ENCODE assay signal across 15 mouse cellular contexts in the genomic region with DNA sequence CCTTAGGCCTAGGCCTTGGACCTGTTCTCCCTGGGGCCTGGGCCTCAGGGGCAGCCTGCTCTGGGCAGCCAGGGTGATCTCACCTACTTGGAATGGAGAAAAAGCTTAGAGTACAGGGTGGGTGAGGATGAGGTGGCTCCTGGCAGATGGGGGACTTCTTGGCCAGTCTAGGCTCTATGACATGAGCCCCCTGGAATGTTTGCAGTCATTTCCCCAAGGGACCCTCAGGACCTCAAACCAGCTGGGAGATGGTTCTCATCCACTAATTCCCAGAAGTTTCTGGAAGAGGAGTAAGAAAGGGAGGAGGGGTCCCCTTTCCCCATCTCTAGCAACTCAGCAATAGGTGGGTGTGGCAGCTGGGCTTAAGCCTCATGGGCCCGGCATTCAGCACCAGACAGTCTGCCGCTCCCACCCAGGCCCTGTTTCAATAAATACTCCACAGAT. TPM values are rescaled to one million over a fixed set of nuclear protein-coding genes. Genes with fewer than 3 reads are reported as not detected.
DNase-seq lines count a peak whose midpoint lies in the region; ATAC-seq and TF ChIP-seq lines count a peak whose summit lies in the region.
"Had no signal": no experiment of that assay in that cellular context is flagged by ENCODE, and none has a peak within 500 bp of the region (broad histone marks: within the 10 kb centered on the region; RNA-seq: fewer than 3 reads in every experiment).

No protein-coding gene starts in this region.

- peak; percentile 53 for DNase-seq in gastrocnemius, adult 2 months
- DNase-seq in gastrocnemius, postnatal 10 days = no peak
- peak; percentile 95 for DNase-seq in 3T3-L1 (ENCODE audit: low read depth, low spot score)
- DNase-seq in heart, embryonic 10.5 days (ENCODE audit: low spot score) = peak; percentile 79
- no peak for DNase-seq in layer of hippocampus, adult 9-10 months (ENCODE audit: low spot score)
- no peak for DNase-seq in hindbrain, postnatal 0 days (ENCODE audit: low spot score)
- DNase-seq: adrenal gland, postnatal 10 days; B cell, adult 2 months; embryo, embryonic 11 days; kidney, postnatal 25 days; spleen, adult 18-20 months had no signal

- H3K4me3 ChIP-seq in gastrocnemius, adult 2 months = no peak overlapping the region
- no peak overlapping the region for H3K4me3 ChIP-seq in heart, embryonic 10.5 days
- H3K4me3 ChIP-seq in intestine, embryonic 16.5 days (ENCODE audit: low read length) = no peak overlapping the region
- H3K4me3 ChIP-seq in hindbrain, postnatal 0 days (ENCODE audit: low read length) = no peak overlapping the region
- H3K4me3 ChIP-seq: hindbrain, embryonic 10.5 days; midbrain, embryonic 15.5 days had no signal

- peak; percentile 48 for ATAC-seq in intestine, embryonic 16.5 days
- ATAC-seq in erythroid progenitor cell, adult 5-6 weeks (replicated peaks; ENCODE audit: low FRiP score, poor library complexity, severe bottlenecking) = no peak
- no peak for ATAC-seq in hindbrain, postnatal 0 days
- ATAC-seq: midbrain, embryonic 15.5 days had no signal

- no peak for TF ChIP-seq CTCF in gastrocnemius, adult 2 months (IDR thresholded peaks at IDR 0.05)
- TF ChIP-seq CTCF in hindbrain, postnatal 0 days (IDR thresholded peaks at IDR 0.05; ENCODE audit: low read depth) = no peak

- no peak overlapping the region for H3K4me2 ChIP-seq in intestine, embryonic 16.5 days (ENCODE audit: low read depth, low read length)
- no peak overlapping the region for H3K4me2 ChIP-seq in hindbrain, postnatal 0 days (ENCODE audit: low read depth, low read length)
- H3K4me2 ChIP-seq: midbrain, embryonic 15.5 days had no signal

- no peaks in the 10 kb centered on the region for H3K36me3 ChIP-seq in heart, embryonic 10.5 days
- no peaks in the 10 kb centered on the region for H3K36me3 ChIP-seq in intestine, embryonic 16.5 days (ENCODE audit: control insufficient read depth, insufficient read depth, low read length)
- H3K36me3 ChIP-seq in hindbrain, postnatal 0 days (ENCODE audit: insufficient read depth, low read length) = no peaks in the 10 kb centered on the region
- H3K36me3 ChIP-seq: hindbrain, embryonic 10.5 days; midbrain, embryonic 15.5 days had no signal

- H3K4me1 ChIP-seq in heart, embryonic 10.5 days = peaks cover 72% of the 10 kb centered on the region
- H3K4me1 ChIP-seq in intestine, embryonic 16.5 days (ENCODE audit: control insufficient read depth, insufficient read depth, low read length) = peaks cover 36% of the 10 kb centered on the region
- peaks cover 10% of the 10 kb centered on the region for H3K4me1 ChIP-seq in hindbrain, postnatal 0 days (ENCODE audit: insufficient read depth, low read length)

- H3K9me3 ChIP-seq in heart, embryonic 10.5 days = no peaks in the 10 kb centered on the region
- no peaks in the 10 kb centered on the region for H3K9me3 ChIP-seq in intestine, embryonic 16.5 days (ENCODE audit: control insufficient read depth, low read length)
- no peaks in the 10 kb centered on the region for H3K9me3 ChIP-seq in hindbrain, postnatal 0 days (ENCODE audit: low read length)
- H3K9me3 ChIP-seq: hindbrain, embryonic 10.5 days; midbrain, embryonic 15.5 days had no signal

- H3K27ac ChIP-seq in gastrocnemius, adult 2 months = peak overlapping the region; percentile 43
- peak overlapping the region; percentile 74 for H3K27ac ChIP-seq in heart, embryonic 10.5 days
- peak overlapping the region; percentile 30 for H3K27ac ChIP-seq in intestine, embryonic 16.5 days (ENCODE audit: low read length)
- no peak overlapping the region for H3K27ac ChIP-seq in hindbrain, postnatal 0 days
- H3K27ac ChIP-seq: hindbrain, embryonic 10.5 days; midbrain, embryonic 15.5 days had no signal

- 40% methylated on average over 2 of the region's 2 CpGs for WGBS in heart, embryonic 10.5 days
- WGBS in intestine, embryonic 16.5 days = 37% methylated on average over 2 of the region's 2 CpGs
- 52% methylated on average over 2 of the region's 2 CpGs for WGBS in hindbrain, postnatal 0 days

- no peaks in the 10 kb centered on the region for H3K27me3 ChIP-seq in heart, embryonic 10.5 days (ENCODE audit: insufficient read depth, poor library complexity, severe bottlenecking)
- H3K27me3 ChIP-seq in intestine, embryonic 16.5 days (replicated peaks; ENCODE audit: control insufficient read depth, insufficient read depth, low read length) = no peaks in the 10 kb centered on the region
- H3K27me3 ChIP-seq in hindbrain, postnatal 0 days (ENCODE audit: insufficient read depth, low read length) = no peaks in the 10 kb centered on the region
- H3K27me3 ChIP-seq: midbrain, embryonic 15.5 days had no signal

- intact Hi-C loops in gastrocnemius, adult 2 months (cut with DNase I) = no loop called here

- H3K9ac ChIP-seq in intestine, embryonic 16.5 days (ENCODE audit: low read depth, low read length) = no peak overlapping the region
- no peak overlapping the region for H3K9ac ChIP-seq in hindbrain, postnatal 0 days (replicated peaks; ENCODE audit: low read length)
- H3K9ac ChIP-seq: midbrain, embryonic 15.5 days had no signal

RNA-seq across cellular contexts. Expression of a gene that starts 13.6 kb away (rescaled TPM):
- total RNA-seq in gastrocnemius, adult 2 months (2021) = 10 to 100 TPM; 10.6 to 17.9 TPM
- 10 to 100 TPM; 50.1 to 70.0 TPM for total RNA-seq in gastrocnemius, postnatal 10 days (2021)
- 35.7 and 36.1 TPM in 2 replicates for polyA plus RNA-seq in heart, embryonic 10.5 days (2016; fragmentation: Nextera tagmentation; extraction: Ambion mirVana)
- 19.1 and 24.5 TPM in 2 replicates for polyA plus RNA-seq in intestine, embryonic 16.5 days (2015; fragmentation: Nextera tagmentation; extraction: Ambion mirVana)
- total RNA-seq in erythroid progenitor cell, adult 5-6 weeks (2015; ENCODE audit: low replicate concordance) = not detected in 2 replicates
- total RNA-seq in erythroid progenitor cell, adult 5-6 weeks (2017; ENCODE audit: low replicate concordance) = 0.08 TPM in 1 of 2 replicates, not detected in the other
- total RNA-seq in hindbrain, postnatal 0 days (2014; rRNA removed) = 11.9 and 13.8 TPM in 2 replicates
- 9.1 and 9.7 TPM in 2 replicates for polyA plus RNA-seq in hindbrain, postnatal 0 days (2015; fragmentation: Nextera tagmentation; extraction: Ambion mirVana)

RNA-seq across cellular contexts. Expression of a gene that starts 46.4 kb away (rescaled TPM):
- 1 to 10 TPM; 6.8 to 7.3 TPM for total RNA-seq in gastrocnemius, adult 2 months (2021)
- 10 to 100 TPM in 1 of 2 experiments, 1 to 10 TPM in 1; 9.1 to 12.3 TPM for total RNA-seq in gastrocnemius, postnatal 10 days (2021)
- polyA plus RNA-seq in heart, embryonic 10.5 days (2016; fragmentation: Nextera tagmentation; extraction: Ambion mirVana) = 24.2 and 27.0 TPM in 2 replicates
- polyA plus RNA-seq in intestine, embryonic 16.5 days (2015; fragmentation: Nextera tagmentation; extraction: Ambion mirVana) = 21.1 and 22.4 TPM in 2 replicates
- 5.0 TPM in 1 of 2 replicates, not detected in the other for total RNA-seq in erythroid progenitor cell, adult 5-6 weeks (2015; ENCODE audit: low replicate concordance)
- 1.9 and 3.2 TPM in 2 replicates for total RNA-seq in erythroid progenitor cell, adult 5-6 weeks (2017; ENCODE audit: low replicate concordance)
- 145 and 157 TPM in 2 replicates for total RNA-seq in hindbrain, postnatal 0 days (2014; rRNA removed)
- 136 and 141 TPM in 2 replicates for polyA plus RNA-seq in hindbrain, postnatal 0 days (2015; fragmentation: Nextera tagmentation; extraction: Ambion mirVana)

RNA-seq across cellular contexts. Expression of a gene that starts 49.8 kb away (rescaled TPM):
- 1 to 10 TPM; 4.1 to 4.5 TPM for total RNA-seq in gastrocnemius, adult 2 months (2021)
- total RNA-seq in gastrocnemius, postnatal 10 days (2021) = 10 to 100 TPM in 1 of 2 experiments, 1 to 10 TPM in 1; 7.3 to 12.6 TPM
- 14.7 and 17.6 TPM in 2 replicates for polyA plus RNA-seq in heart, embryonic 10.5 days (2016; fragmentation: Nextera tagmentation; extraction: Ambion mirVana)
- 12.4 and 13.7 TPM in 2 replicates for polyA plus RNA-seq in intestine, embryonic 16.5 days (2015; fragmentation: Nextera tagmentation; extraction: Ambion mirVana)
- 226 and 252 TPM in 2 replicates for total RNA-seq in erythroid progenitor cell, adult 5-6 weeks (2015; ENCODE audit: low replicate concordance)
- 113 and 157 TPM in 2 replicates for total RNA-seq in erythroid progenitor cell, adult 5-6 weeks (2017; ENCODE audit: low replicate concordance)
- total RNA-seq in hindbrain, postnatal 0 days (2014; rRNA removed) = 11.4 and 17.0 TPM in 2 replicates
- 3.2 and 4.8 TPM in 2 replicates for polyA plus RNA-seq in hindbrain, postnatal 0 days (2015; fragmentation: Nextera tagmentation; extraction: Ambion mirVana)

Comparison
In these comparisons a context has a peak if more than half of its experiments do, and no peak if none do; other contexts are left out.
1. DNase-seq: peak in gastrocnemius, adult 2 months (single experiment), 3T3-L1 (single experiment) and heart, embryonic 10.5 days (single experiment); none in gastrocnemius, postnatal 10 days (single experiment), layer of hippocampus, adult 9-10 months (single experiment) and hindbrain, postnatal 0 days (single experiment).
2. RNA of a gene that starts 13.6 kb away (total RNA-seq): 50.1 to 70.0 TPM in gastrocnemius, postnatal 10 days, 10.6 to 17.9 TPM in gastrocnemius, adult 2 months and 11.9 to 13.8 TPM in hindbrain, postnatal 0 days; 0.08 TPM in erythroid progenitor cell, adult 5-6 weeks; every median in the first group is over 10 times any median in the second.
3. RNA of a gene that starts 46.4 kb away (total RNA-seq): 145 to 157 TPM in hindbrain, postnatal 0 days; 9.1 to 12.3 TPM in gastrocnemius, postnatal 10 days, 6.8 to 7.3 TPM in gastrocnemius, adult 2 months and 1.9 to 5.0 TPM in erythroid progenitor cell, adult 5-6 weeks; every median in the first group is over 10 times any median in the second.